In the genomic region with DNA sequence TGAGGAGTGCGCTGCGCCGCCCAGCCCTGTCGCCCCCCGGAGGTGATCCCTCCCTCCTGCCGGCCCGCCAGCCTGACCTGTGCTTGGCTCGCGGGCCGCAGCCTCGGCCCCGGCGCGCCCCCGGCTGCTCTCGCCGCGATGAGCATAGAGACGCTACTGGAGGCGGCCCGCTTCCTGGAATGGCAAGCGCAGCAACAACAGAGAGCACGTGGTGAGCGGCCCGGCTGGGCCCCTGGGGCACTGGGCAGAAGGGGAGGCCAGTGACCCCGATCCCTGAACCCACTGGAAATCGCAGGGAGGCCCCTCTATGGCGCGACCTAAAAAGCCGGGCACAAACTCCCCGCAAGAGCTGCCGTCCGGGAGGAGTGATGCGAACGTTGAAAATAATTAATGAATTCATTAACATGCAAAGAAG, we compare ENCODE assay signal across 8 mouse cellular contexts. TPM values are rescaled to one million over a fixed set of nuclear protein-coding genes. Genes with fewer than 3 reads are reported as not detected.
DNase-seq lines count a peak whose midpoint lies in the region; ATAC-seq and TF ChIP-seq lines count a peak whose summit lies in the region.

No protein-coding gene starts in this region.

- peak; percentile 60 for DNase-seq in urinary bladder, adult 2 months (ENCODE audit: low spot score)
- DNase-seq in urinary bladder, postnatal 25 days (ENCODE audit: low spot score) = no peak
- peak; percentile 80 for DNase-seq in cerebellum, adult 9-10 months
- DNase-seq in gastrocnemius, postnatal 14 days = peak; percentile 65
- peak; percentile 75 for DNase-seq in kidney, adult 2 months
- DNase-seq in frontal cortex, postnatal 36 days (ENCODE audit: low spot score in 2 of 2) = no peak

- TF ChIP-seq POLR2A in kidney, adult 2 months (IDR thresholded peaks at IDR 0.05; ENCODE audit: low read depth, low read length) = no peak
- TF ChIP-seq POLR2A in small intestine, adult 2 months (IDR thresholded peaks at IDR 0.05; ENCODE audit: low read depth, low read length) = no peak

- ATAC-seq in lung, embryonic 15.5 days (ENCODE audit: borderline replicate concordance, extremely low read depth, low FRiP score, low TSS enrichment) = 0 out of 2 replicates have a peak, but pooled peaks have one; percentile 1

- H3K9ac ChIP-seq in lung, embryonic 15.5 days = peak overlapping the region; percentile 72

- intact Hi-C loops in gastrocnemius, postnatal 14 days (cut with DNase I; ENCODE audit: low total_unique reads) = no loop called here

- H3K4me3 ChIP-seq in kidney, adult 2 months (ENCODE audit: insufficient read depth, low read depth, low read length) = peak overlapping the region; percentile 75
- peak overlapping the region; percentile 80 for H3K4me3 ChIP-seq in lung, embryonic 15.5 days
- peak overlapping the region; percentile 64 for H3K4me3 ChIP-seq in small intestine, adult 2 months (ENCODE audit: low read depth, low read length)

- under 1% methylated on average over 35 of the region's 35 CpGs for WGBS in kidney, adult 2 months
- WGBS in lung, embryonic 15.5 days = under 1% methylated on average over 35 of the region's 35 CpGs
- WGBS in small intestine, adult 2 months = under 1% methylated on average over 35 of the region's 35 CpGs

- no peaks in the 10 kb centered on the region for H3K27me3 ChIP-seq in kidney, adult 2 months (replicated peaks; ENCODE audit: control insufficient read depth, insufficient read depth, low read length)
- H3K27me3 ChIP-seq in lung, embryonic 15.5 days = no peaks in the 10 kb centered on the region
- H3K27me3 ChIP-seq in small intestine, adult 2 months (ENCODE audit: control insufficient read depth, insufficient read depth, low read length) = no peaks in the 10 kb centered on the region

- peaks cover 50% of the 10 kb centered on the region for H3K4me1 ChIP-seq in kidney, adult 2 months (ENCODE audit: control insufficient read depth, insufficient read depth, low read length)
- H3K4me1 ChIP-seq in lung, embryonic 15.5 days = peaks cover 50% of the 10 kb centered on the region
- peaks cover 32% of the 10 kb centered on the region for H3K4me1 ChIP-seq in small intestine, adult 2 months (ENCODE audit: control insufficient read depth, insufficient read depth, insufficient read length, low read length)

- peak overlapping the region; percentile 89 for H3K4me2 ChIP-seq in lung, embryonic 15.5 days

- no peaks in the 10 kb centered on the region for H3K36me3 ChIP-seq in kidney, adult 2 months (ENCODE audit: control insufficient read depth, insufficient read depth, low read length)
- no peaks in the 10 kb centered on the region for H3K36me3 ChIP-seq in lung, embryonic 15.5 days
- no peaks in the 10 kb centered on the region for H3K36me3 ChIP-seq in small intestine, adult 2 months (ENCODE audit: control insufficient read depth, insufficient read depth, low read length)

- H3K9me3 ChIP-seq in lung, embryonic 15.5 days = no peaks in the 10 kb centered on the region

- TF ChIP-seq CTCF in kidney, adult 2 months (conservative IDR thresholded peaks at IDR 0.05; ENCODE audit: insufficient read depth, insufficient read length, low read depth, low read length) = no peak
- no peak for TF ChIP-seq CTCF in small intestine, adult 2 months (IDR thresholded peaks at IDR 0.05; ENCODE audit: extremely low read depth, insufficient read length, insufficient replicate concordance, low read depth, low read length)

- peak overlapping the region; percentile 82 for H3K27ac ChIP-seq in kidney, adult 2 months (ENCODE audit: insufficient read depth, low read depth, low read length)
- peak overlapping the region; percentile 95 for H3K27ac ChIP-seq in lung, embryonic 15.5 days
- peak overlapping the region; percentile 96 for H3K27ac ChIP-seq in small intestine, adult 2 months (ENCODE audit: insufficient read depth, low read depth, low read length)

RNA-seq across cellular contexts. Expression of gene Mnt, which starts 0.5 kb away (rescaled TPM):
- 7.9 and 14.8 TPM in 2 replicates for polyA plus RNA-seq in urinary bladder, adult 2 months (2012; rRNA removed)
- total RNA-seq in gastrocnemius, postnatal 14 days (2021) = 1 to 10 TPM; 5.4 to 6.1 TPM
- polyA plus RNA-seq in kidney, adult 2 months (2012; rRNA removed) = 12.8 and 13.9 TPM in 2 replicates
- 3.7 and 4.5 TPM in 2 replicates for polyA plus RNA-seq in lung, embryonic 15.5 days (2015; fragmentation: Nextera tagmentation; extraction: Ambion mirVana)
- 9.5 and 23.6 TPM in 2 replicates for polyA plus RNA-seq in small intestine, adult 2 months (2012; rRNA removed)

Comparison
In these comparisons a context has a peak if more than half of its experiments do, and no peak if none do; other contexts are left out.
1. DNase-seq: peak in urinary bladder, adult 2 months (single experiment), cerebellum, adult 9-10 months (single experiment), gastrocnemius, postnatal 14 days (single experiment) and kidney, adult 2 months (single experiment); none in urinary bladder, postnatal 25 days (single experiment) and frontal cortex, postnatal 36 days (0 of 2).
2. Peak in every context shown above with its lines, with median percentiles within 50 percentile points of each other: H3K27ac ChIP-seq and H3K4me3 ChIP-seq.